Mouse (Mus musculus) forebrain, embryonic 15.5 days (tissue): Measurements from ENCODE around the gene Tmem209. TPM values are rescaled to one million over a fixed set of nuclear protein-coding genes. Genes with fewer than 3 reads are reported as not detected.
A peak's percentile ranks its signal among the peaks of the same experiment; 100 is the strongest.

Source experiments
- ATAC-seq: fragments of 200-750 bp; cut with Nextera tagmentation; replicated peaks from 2 replicates; pipeline ENCODE4 v1.8.0; 2017; ENCODE audit warnings: mild to moderate bottlenecking, moderate TSS enrichment, moderate library complexity
- H3K27ac ChIP-seq: fragments of 300-500 bp; sonication (generic); replicated peaks from 2 replicates; pipeline ENCODE4 v1.5.1; 2015; ENCODE audit warnings: mild to moderate bottlenecking, inconsistent platforms
- H3K27me3 ChIP-seq: fragments of 300-500 bp; sonication (generic); 2 replicates; pipeline ENCODE4 v1.6.1; 2015; ENCODE audit warnings: inconsistent platforms
- H3K36me3 ChIP-seq: fragments of 300-500 bp; sonication (generic); 2 replicates; pipeline ENCODE4 v1.6.1; 2015; ENCODE audit warnings: mild to moderate bottlenecking, inconsistent platforms
- H3K4me1 ChIP-seq: fragments of 300-500 bp; sonication (generic); 2 replicates; pipeline ENCODE4 v1.6.1; 2015; ENCODE audit warnings: inconsistent platforms
- H3K4me2 ChIP-seq: fragments of 300-500 bp; sonication (generic); replicated peaks from 2 replicates; pipeline ENCODE4 v1.6.1; 2015; ENCODE audit warnings: mild to moderate bottlenecking, inconsistent platforms
- H3K4me3 ChIP-seq: fragments of 300-500 bp; sonication (generic); 2 replicates; pipeline ENCODE4 v1.5.1; 2015; ENCODE audit warnings: mild to moderate bottlenecking, inconsistent platforms
- H3K9ac ChIP-seq: fragments of 300-500 bp; sonication (generic); replicated peaks from 2 replicates; pipeline ENCODE4 v1.6.1; 2015; ENCODE audit warnings: mild to moderate bottlenecking, inconsistent platforms
- H3K9me3 ChIP-seq: fragments of 300-500 bp; sonication (generic); 2 replicates; pipeline ENCODE4 v1.6.1; 2016; ENCODE audit warnings: inconsistent platforms
- WGBS: fragments of 180-500 bp; shearing (Covaris S2); methylation state at CpG from one replicate; pipeline ENCODE4 v1.1.7; 2015; ENCODE audit warnings: mixed read lengths; 5-methylcytosine and 5-hydroxymethylcytosine counted together
- polyA plus RNA-seq: library from polyadenylated mRNA; unstranded; fragments of >200 nt; fragmentation: Nextera tagmentation; extraction: Ambion mirVana; gene quantifications from 2 replicates; pipeline ENCODE4 v1.2.1, GENCODE M21; 2015

Tmem209 gene
- polyA plus RNA-seq, 1 experiment from 2014 or later, result 34.1 TPM

- Histone ChIP-seq H3K4me1 (peaks cover 31% of the 10 kb centered on the region), H3K36me3 (peaks cover 12% of the 10 kb centered on the region; the same call in 1 of the 2 replicates), H3K9ac (peak overlapping the region; percentile 69), H3K27me3 (no peaks in the 10 kb centered on the region), H3K27ac (peak overlapping the region; percentile 97), H3K4me2 (peak overlapping the region; percentile 81), H3K9me3 (no peaks in the 10 kb centered on the region), H3K4me3 (peak overlapping the region; percentile 53)
- WGBS, result 71% methylated on average over 16 of the region's 16 CpGs
- 0 out of 2 replicates have a peak, but pooled peaks have one; percentile 1 for ATAC-seq
Measured at GRCm38 (mm10) chr6:30459056-30459747, 50.4 kb downstream of the Tmem209 start.

DNA sequence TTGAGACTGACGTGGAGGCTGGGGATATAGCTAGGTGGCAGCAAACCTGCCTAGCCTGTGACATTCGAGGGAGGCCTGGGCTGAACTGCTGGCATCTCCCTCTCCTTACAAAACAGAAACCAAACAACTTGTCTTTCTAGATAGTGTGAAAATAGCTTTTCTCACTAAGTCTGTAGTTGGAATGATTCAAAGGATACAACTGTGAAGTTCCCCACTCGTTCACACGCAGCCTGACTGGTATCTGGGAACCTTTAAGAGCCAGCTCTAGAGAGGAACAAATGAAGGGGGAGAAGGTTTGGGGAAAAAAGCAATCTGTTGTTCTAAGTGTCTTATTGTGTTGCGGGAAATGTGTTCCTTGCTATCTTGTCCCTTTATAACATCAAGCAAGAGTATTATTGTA lies 51.0 kb downstream of the Tmem209 start:
- no peak for ATAC-seq
- Histone ChIP-seq H3K9ac (no peak overlapping the region), H3K9me3 (no peaks in the 10 kb centered on the region), H3K27me3 (no peaks in the 10 kb centered on the region), H3K4me3 (no peak overlapping the region), H3K36me3 (peaks cover 18% of the 10 kb centered on the region; the same call in 1 of the 2 replicates), H3K4me1 (peaks cover 31% of the 10 kb centered on the region), H3K4me2 (no peak overlapping the region), H3K27ac (peak overlapping the region; percentile 97; the same call in 1 of the 2 replicates)
- 75% methylated on average over 5 of the region's 5 CpGs for WGBS

DNA sequence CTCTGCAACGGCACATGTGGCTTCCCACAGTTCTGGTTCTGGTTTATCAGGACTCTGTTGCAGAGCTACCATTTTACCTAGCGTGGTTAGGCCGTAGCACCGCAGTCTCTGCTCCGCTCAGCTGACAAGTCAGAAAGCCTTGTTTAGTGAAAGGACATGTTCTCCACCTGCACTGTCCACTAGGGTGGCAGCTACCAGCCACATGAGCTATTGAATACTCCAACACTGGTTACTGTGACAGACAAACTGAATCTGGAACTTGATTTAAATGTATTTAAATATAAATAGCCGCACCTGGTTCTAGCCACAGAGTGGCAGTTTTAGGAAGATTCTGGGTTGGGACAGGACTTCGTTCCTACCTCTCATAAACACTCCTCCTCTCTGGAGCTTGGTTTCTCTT lies 52.6 kb downstream of the Tmem209 start:
- no peak for ATAC-seq
- H3K36me3 ChIP-seq, result peaks cover 26% of the 10 kb centered on the region; the same call in 1 of the 2 replicates
- WGBS, result 94% methylated on average over 7 of the region's 7 CpGs
- no peak overlapping the region for H3K9ac ChIP-seq
- peaks cover 31% of the 10 kb centered on the region for H3K4me1 ChIP-seq
- no peaks in the 10 kb centered on the region for H3K27me3 ChIP-seq
- H3K9me3 ChIP-seq, result no peaks in the 10 kb centered on the region
- no peak overlapping the region for H3K4me2 ChIP-seq
- no peak overlapping the region for H3K27ac ChIP-seq
- H3K4me3 ChIP-seq, result no peak overlapping the region

GRCm38 (mm10) chr6:30439576-30439975 lies 70.0 kb downstream of the Tmem209 start:
- 85% methylated on average over 10 of the region's 10 CpGs for WGBS
- Histone ChIP-seq H3K27ac (no peak overlapping the region), H3K9me3 (no peaks in the 10 kb centered on the region), H3K4me2 (no peak overlapping the region), H3K4me1 (no peaks in the 10 kb centered on the region), H3K9ac (no peak overlapping the region), H3K27me3 (no peaks in the 10 kb centered on the region), H3K4me3 (no peak overlapping the region), H3K36me3 (peaks cover 29% of the 10 kb centered on the region)
- no peak for ATAC-seq

- ATAC-seq, result no peak
- 84% methylated on average over 3 of the region's 3 CpGs for WGBS
Measured at GRCm38 (mm10) chr6:30437054-30437453, 72.5 kb downstream of the Tmem209 start.

DNA sequence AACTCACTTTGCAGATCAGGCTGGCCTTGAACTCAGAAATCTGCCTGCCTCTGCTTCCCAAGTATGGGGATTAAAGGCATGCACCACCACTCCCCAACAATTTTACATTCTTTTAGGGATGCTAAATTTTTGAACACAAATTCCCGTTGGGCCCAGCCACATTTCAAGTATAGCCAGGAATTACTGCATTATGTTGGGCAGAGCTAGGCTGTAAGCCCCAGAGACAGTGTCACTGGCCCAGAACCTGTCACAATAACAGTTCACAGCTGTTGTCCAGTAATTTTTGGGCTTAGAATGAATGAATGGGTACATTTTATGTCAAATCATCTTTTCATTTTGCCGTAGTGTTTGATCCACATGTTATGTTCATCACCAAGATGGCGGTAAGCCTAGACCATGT lies 73.1 kb downstream of the Tmem209 start:
- no peak overlapping the region for H3K9ac ChIP-seq
- no peak overlapping the region for H3K4me2 ChIP-seq
- H3K36me3 ChIP-seq, result peaks cover 12% of the 10 kb centered on the region
- no peaks in the 10 kb centered on the region for H3K9me3 ChIP-seq
- H3K27ac ChIP-seq, result no peak overlapping the region
- ATAC-seq, result no peak
- no peaks in the 10 kb centered on the region for H3K27me3 ChIP-seq
- 96% methylated on average over 3 of the region's 3 CpGs for WGBS
- H3K4me3 ChIP-seq, result no peak overlapping the region
- no peaks in the 10 kb centered on the region for H3K4me1 ChIP-seq

More at GRCm38 (mm10) chr6:30437054-30437453, 72.5 kb downstream of the Tmem209 start:
- Histone ChIP-seq H3K9me3 (no peaks in the 10 kb centered on the region), H3K4me3 (no peak overlapping the region), H3K4me1 (no peaks in the 10 kb centered on the region), H3K27ac (no peak overlapping the region), H3K27me3 (no peaks in the 10 kb centered on the region), H3K4me2 (no peak overlapping the region), H3K9ac (no peak overlapping the region), H3K36me3 (peaks cover 15% of the 10 kb centered on the region)

DNA sequence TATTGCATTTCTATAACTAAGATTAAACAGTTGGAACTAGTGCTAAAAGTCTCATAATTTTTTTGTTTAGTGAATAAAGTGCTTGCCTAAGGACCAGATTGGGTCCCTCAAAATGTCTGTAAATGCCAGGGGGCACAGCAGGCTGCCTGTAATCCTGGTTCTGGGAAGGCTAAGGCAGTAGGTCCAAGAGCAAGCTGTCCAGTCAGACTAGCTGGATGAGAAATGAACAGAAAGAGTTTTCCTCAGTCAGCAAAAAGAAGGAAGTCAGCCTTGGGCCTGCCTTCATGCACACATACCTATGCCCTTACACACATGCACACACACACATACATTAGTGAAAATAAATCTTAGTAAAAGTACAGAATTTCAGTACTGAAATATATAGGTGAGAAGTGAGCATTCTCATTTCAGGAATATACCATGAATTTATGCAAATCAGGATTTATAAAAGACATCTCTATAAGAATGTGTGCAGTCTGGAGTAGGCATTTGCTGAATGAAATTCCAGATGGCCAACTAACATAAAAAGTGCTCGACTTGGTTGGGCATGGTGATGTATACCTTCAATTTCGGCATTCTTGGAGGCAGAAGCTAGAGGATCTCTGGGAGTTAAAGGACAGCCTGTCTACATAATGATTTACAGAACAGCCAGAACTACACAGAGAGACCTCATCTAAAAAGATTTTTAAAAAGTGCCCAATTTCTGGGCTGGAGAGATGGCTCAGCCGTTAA lies 77.0 kb downstream of the Tmem209 start:
- Histone ChIP-seq H3K4me1 (no peaks in the 10 kb centered on the region), H3K9ac (no peak overlapping the region), H3K27ac (no peak overlapping the region), H3K4me2 (no peak overlapping the region), H3K27me3 (no peaks in the 10 kb centered on the region), H3K36me3 (no peaks in the 10 kb centered on the region), H3K4me3 (no peak overlapping the region), H3K9me3 (no peaks in the 10 kb centered on the region)
- ATAC-seq, result no peak
- 83% methylated on average over 3 of the region's 3 CpGs for WGBS

Other genes with a start within 250 kb of the Tmem209 start
- 65.7 and 68.5 TPM in 2 replicates for gene Ube2h, start 205.2 kb downstream of the Tmem209 start, polyA plus RNA-seq
- gene Zc3hc1, start 118.8 kb downstream of the Tmem209 start, polyA plus RNA-seq, result 71.3 and 74.2 TPM in 2 replicates
- 33.0 and 35.1 TPM in 2 replicates for gene Klhdc10, start 107.9 kb downstream of the Tmem209 start, polyA plus RNA-seq
- 0.14 TPM in 1 of 2 replicates, not detected in the other for gene Ssmem1, start 66 bp upstream of the Tmem209 start, polyA plus RNA-seq
- 4.7 and 5.3 TPM in 2 replicates for gene Cpa2, start 31.8 kb upstream of the Tmem209 start, polyA plus RNA-seq
- gene Cpa4, start 58.6 kb upstream of the Tmem209 start, polyA plus RNA-seq, result 1.9 and 2.0 TPM in 2 replicates
- 0.13 TPM in 1 of 2 replicates, not detected in the other for gene Cpa5, start 101.2 kb upstream of the Tmem209 start, polyA plus RNA-seq
- gene Cpa1, start 129.4 kb upstream of the Tmem209 start, polyA plus RNA-seq, result 0.48 and 0.61 TPM in 2 replicates
- 14.9 and 17.3 TPM in 2 replicates for gene Cep41, start 184.0 kb upstream of the Tmem209 start, polyA plus RNA-seq
- gene Mest, start 213.8 kb upstream of the Tmem209 start, polyA plus RNA-seq, result 313 and 315 TPM in 2 replicates